Mouse (Mus musculus) urinary bladder, postnatal 4 days (tissue): ENCODE measurements at regions not wholly inside any gene's neighbourhood (a gene's known extent, or its start where the extent isn't known, plus 50 kb on each side); places are given as distances from the start of the nearest gene placed in this dataset.

Source experiments
- DNase-seq, 2 experiments: peaks; one replicate each; pipeline ENCODE4 v3.0.0; 2021 to 2022; ENCODE audit warnings: low spot score in 2 of 2

- no peak for DNase-seq
Measured at GRCm38 (mm10) chr9:113300846-113301245, 407.2 kb downstream of the Pdcd6ip start.

- no peak for DNase-seq
Measured at GRCm38 (mm10) chr9:113299900-113300299, 408.2 kb downstream of the Pdcd6ip start.

DNA sequence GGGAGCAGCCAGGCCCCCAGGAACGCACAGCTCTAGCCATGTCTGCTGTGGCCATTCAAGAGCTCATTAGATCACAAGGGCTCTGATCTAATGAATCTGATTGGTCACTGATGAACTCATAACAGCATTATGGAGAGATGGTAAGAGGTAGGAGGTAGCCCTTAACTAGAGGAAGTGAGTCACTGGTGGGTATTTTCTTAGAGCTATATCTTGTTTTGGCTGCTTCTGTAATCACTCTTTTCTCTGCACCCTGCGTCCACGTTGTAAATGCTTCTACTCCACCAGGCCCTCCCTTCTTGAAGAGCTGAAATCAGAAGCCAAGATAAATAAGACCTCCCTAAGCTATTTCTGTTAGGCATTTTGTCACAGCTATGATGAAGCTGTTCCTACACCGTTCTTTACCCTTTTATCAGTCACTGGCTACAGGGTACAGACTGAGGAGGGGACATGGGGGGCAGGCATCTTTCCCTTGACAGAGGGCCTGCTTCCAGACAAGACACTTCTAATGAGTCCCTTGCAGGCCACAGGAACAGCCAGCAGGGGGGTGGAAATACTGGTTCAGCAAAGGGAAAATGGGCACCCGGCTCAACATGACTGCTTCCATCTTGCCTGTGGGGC is 412.1 kb downstream of the Pdcd6ip start:
- DNase-seq: no peak

GRCm38 (mm10) chr9:113287397-113287796 is 420.7 kb downstream of the Pdcd6ip start:
- DNase-seq: no peak

DNA sequence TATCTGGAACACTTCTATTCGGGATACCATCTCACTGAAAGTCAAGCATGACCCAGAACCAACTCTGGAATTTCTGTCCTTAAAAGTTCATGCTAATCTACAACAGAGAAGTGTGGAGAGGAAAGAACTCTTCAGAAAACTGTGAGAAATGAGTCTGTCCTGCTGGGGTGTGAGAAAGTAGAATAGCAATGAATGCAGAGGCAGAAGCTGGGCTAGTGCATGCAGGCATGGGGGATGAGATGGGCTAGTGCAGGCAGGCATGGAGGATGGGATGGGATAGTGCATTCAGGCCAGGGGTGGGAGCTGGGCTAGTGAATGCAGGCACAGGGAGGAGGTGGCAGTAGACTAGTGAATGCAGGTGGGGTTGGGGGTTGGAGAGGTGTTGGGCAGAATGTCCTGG is 424.8 kb downstream of the Pdcd6ip start:
- DNase-seq: no peak

- DNase-seq: no peak
Measured at GRCm38 (mm10) chr9:113270595-113270994, 437.5 kb downstream of the Pdcd6ip start.

DNA sequence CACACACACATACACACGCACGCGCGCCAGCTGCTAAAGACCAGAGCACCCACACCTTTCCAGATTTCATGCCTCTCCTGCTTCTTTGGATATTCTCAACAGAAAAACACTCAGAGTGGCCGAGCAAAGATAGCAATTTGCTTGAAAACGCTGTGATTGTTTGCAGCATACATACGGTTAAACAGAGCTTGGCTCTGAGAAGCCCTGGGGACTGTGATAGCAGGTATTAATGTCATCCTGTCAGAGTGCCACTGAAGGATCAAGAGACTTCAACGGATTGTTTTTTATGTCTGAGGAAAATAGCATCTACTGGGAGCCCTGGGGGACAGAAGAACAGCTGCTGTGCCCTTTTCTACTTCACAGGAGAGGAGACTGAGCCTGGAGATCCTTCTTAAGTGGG is 440.4 kb downstream of the Pdcd6ip start:
- no peak for DNase-seq

GRCm38 (mm10) chr9:113263636-113264035 is 444.4 kb downstream of the Pdcd6ip start:
- no peak for DNase-seq

GRCm38 (mm10) chr9:113260296-113260695 is 447.8 kb downstream of the Pdcd6ip start:
- DNase-seq: no peak

DNA sequence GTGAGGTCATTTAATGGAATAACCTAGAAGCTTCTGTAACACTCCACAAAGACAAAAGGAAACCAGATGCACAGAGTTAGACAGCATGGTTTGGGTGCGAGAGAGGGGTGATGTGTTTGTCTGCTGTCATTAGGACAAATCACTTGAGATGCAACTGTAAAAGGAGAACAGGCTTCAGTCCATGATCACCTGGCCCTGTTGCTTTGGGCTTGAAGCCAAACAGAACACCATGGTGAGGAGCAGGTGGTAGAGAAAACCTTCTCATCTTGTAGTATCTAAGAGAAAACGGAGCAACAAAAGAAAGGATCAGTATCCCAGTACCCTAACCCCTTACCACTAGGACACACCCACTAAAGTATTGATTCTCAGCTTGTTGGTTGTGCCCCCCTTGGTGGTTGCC is 449.5 kb downstream of the Pdcd6ip start:
- DNase-seq: no peak

DNA sequence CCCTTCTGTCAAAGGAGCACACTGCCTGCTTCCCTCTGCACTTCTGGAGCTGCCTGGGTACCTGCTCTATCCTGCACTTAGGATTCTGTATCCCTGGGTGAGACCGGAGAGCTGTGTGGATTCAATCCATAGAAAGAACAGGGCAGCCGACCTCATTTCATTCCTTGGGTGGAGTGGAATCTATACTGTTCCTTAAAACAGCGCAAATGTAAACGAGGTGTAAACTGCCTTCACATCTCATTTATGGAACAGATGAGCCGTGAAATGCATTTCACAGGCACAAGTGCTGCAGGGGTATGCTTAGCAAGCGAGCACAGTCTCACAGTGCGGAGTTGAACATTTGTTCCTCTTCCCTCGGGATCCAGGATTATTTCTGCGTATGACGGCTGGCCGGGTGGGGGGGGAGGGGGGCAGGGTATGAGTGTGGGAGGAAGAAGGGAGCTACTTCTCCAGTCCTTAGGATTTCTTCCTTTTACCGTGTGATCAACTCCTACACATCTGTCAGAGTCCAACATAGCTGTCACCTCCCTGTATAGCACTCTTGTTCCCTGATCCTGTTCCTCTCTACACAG is 459.3 kb downstream of the Pdcd6ip start:
- DNase-seq: no peak

DNA sequence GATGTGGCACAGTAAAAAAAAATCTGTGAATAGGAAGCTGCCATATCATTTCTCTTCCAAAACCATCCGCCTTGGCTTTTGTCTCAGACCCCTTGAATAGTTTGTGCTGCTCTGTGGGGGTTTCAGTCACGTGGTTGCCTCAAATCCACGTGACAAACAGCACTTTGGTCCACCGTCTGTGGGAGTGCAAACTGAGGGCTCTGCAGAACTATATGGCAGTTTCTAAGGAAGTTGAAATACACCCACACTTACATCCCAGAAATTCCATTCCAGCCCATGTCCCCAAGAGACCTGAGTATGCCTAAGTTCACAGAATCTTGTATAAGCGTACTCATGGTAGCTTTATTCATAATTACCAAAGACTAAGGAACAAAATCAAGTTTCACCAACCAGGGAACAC is 460.1 kb downstream of the Pdcd6ip start:
- DNase-seq: no peak

GRCm38 (mm10) chr9:113243870-113244269 is 464.2 kb downstream of the Pdcd6ip start:
- DNase-seq: no peak

- DNase-seq: no peak
Measured at GRCm38 (mm10) chr9:113233370-113233769, 474.7 kb downstream of the Pdcd6ip start.

- DNase-seq: no peak
Measured at GRCm38 (mm10) chr9:113229391-113229790, 478.7 kb downstream of the Pdcd6ip start.

DNA sequence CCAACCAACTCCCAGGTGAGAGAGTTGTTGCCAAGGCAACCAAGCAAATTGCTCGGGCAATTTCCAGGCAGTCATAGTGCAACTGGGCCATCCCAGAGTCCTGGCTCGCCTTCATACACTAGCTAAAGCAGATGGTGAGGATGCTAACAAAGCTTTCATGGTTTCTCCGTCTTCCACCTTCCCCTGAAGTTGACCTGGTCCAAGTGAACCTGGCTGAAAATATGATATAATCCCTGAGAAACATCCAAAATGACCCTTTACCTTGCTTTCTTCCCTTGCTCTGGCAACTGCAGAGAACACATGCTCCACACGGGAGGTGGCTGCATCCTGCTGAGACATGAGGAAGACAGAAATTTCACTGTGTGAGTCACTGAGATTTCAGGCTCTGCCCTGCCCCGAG is 494.1 kb downstream of the Pdcd6ip start:
- no peak for DNase-seq

DNA sequence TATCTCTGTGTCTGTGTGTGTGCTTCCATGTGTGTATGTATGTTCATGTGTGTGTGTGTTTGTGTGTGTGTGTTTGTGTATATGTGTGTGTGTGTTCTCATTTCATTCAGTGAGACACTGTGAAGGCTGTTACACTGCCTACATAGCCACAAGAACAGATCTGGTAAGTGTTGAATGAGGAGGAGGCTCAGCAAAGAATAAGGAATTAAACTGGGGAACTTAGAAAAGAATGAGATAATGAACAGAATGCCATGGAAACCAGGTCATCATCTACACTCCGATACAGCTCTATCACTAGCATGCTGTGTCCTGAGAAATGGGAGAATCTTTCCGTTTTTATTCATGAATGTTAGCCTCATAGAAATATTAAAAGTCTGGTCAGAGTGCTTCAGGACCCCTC is 495.7 kb downstream of the Pdcd6ip start:
- DNase-seq: no peak

DNA sequence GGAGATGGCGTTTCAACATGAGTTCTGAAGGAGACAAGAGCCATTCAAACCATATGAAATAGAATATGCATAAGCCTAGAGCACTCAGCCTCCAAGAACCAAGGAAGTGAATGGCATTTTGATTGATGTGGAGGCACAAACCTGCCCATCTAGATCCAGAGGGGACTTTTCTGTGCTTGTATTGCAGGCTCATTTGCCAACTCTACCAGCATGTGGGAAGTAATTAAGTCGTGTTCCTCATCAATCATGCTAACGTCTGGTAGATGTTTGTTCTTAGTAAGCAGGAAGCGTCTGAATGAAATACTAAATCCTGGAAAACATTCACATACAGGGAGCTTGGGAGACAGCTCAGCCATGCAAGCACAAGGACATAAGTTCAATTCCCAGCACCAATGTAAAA is 499.9 kb downstream of the Pdcd6ip start:
- DNase-seq: no peak

GRCm38 (mm10) chr9:113199241-113199640 is 508.8 kb downstream of the Pdcd6ip start:
- no peak for DNase-seq

- DNase-seq: no peak
Measured at GRCm38 (mm10) chr9:113195556-113195955, 512.5 kb downstream of the Pdcd6ip start.

- no peak for DNase-seq
Measured at GRCm38 (mm10) chr9:113192773-113193172, 515.3 kb downstream of the Pdcd6ip start.

DNA sequence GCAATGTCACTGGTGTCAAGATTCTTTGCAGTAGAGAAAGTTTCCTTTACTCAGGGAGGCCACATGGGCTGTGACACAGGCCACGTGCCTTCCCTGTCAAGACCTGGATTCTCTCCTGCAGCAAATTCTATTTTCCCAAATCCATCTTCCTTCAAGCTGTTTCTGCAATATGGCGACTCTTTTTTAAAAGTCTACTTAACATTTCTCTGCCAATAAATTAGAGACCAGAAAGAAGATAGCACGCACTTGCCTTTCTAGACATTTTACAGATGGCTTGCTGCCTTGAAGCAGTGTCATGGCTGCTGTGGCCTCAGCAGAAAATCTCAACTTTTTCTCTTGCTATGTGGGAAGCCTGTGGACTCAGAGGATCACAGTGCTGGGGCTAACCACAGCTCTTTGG is 516.9 kb downstream of the Pdcd6ip start:
- DNase-seq: no peak

GRCm38 (mm10) chr9:113181182-113181581 is 526.9 kb downstream of the Pdcd6ip start:
- no peak for DNase-seq

DNA sequence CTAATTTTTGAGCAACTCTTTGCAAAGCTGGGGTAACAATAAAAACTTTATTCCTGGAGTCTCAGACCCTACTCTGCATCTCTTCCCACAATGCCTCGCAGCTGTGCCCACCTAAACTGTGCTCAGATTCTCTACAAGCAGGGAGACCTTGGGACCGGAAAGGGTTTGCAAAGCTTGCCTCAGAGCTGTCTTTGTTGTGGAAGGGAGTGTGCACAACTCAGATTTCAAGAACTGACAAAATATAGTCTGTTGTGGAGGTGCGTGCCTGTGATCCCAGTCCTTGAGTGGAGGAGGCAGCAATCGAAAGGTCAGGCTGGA is 530.2 kb downstream of the Pdcd6ip start:
- no peak for DNase-seq
